Mouse (Mus musculus): ENCODE measurements around the gene Mllt6. TPM values are rescaled to one million over a fixed set of nuclear protein-coding genes. Genes with fewer than 3 reads are reported as not detected.
A peak's percentile ranks its signal among the peaks of the same experiment; 100 is the strongest.
"Not testable (repeated sequence)": the region's sequence is repeated elsewhere in the genome, so short reads cannot be mapped to it uniquely, and the experiment has no call there.

Gene Mllt6
- 10 to 100 TPM; 67.0 to 68.8 TPM for total RNA-seq (2021)

DNA sequence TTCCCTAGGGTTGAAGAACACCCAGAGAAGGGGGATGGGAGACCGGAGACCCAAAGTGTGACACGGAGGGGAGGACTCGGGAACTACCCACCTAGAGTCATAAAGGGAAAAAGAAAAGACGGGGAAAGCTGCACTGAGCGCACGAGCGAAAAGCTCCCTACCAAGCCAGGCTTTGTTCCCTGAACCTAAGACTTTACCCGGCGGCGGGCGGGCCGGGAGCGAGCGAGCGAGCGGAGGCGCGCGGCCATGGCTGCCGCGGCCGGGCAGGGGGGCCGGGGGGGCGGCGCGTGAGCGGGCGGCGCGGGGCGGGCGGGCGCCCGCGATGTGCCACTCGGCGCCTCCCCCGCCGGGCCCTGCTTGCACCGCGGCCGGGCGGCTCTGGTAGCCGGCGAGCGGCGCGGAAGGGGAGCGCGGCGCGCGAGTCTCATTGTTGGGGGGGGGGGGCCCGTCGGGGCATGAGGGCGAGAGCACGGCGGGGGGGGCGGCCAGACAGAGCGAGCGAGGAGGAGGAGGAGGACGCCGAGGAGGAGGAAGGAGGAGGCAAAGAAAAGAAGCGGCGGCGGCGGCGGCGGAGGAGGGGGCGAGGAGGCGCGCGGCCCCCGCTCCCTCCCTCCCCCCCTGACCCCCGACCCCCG lies at the start of gene Mllt6:
Gene Mllt6 (plus strand): TSS at position 522 of the 635 bp plus-strand sequence.
- intact Hi-C loops (cut with DNase I): no loop called here
- DNase-seq: peak; percentile 79 to 80

DNA sequence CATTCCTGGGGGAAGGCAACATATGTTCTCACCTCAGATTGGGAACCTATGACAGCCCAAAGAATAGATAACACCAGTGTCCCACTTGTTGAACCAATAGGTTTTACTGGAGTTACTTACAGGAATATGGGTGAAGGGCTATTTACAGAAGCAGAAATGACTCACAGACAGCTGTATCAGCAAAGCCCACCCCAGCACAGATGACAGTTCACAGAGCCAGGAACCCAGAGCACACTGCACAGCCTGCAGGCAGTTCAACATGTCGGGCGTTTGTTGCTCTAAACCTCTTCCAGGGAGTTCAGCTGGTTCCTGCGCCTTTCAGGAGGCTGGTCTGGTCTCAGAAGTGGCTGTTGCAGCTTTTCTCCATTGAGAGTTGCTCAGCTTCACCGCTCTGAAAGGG lies 47.9 kb upstream of the Mllt6 start:
- DNase-seq: no peak
- intact Hi-C loops (cut with DNase I): no loop called here

DNA sequence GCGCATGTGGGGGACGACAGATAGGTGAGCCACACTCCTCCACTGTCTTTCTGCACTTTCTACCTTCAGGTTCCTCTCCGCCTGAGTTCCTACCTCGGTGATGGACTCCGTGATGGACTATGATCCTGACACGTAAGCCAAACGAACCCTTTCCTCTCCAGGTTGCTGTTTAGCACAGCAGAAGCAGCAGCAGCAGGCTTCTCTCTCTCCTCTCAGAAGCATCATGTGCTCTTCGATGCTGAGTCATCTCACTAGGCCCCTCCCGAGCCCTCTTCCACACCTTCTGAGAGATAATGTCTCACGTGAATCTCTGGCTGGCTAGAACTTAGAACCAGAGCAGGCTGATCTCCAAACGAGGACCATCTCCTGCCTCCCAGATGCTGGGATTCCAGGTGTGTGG lies 44.8 kb upstream of the Mllt6 start:
- no peak for DNase-seq
- intact Hi-C loops (cut with DNase I): no loop called here

DNA sequence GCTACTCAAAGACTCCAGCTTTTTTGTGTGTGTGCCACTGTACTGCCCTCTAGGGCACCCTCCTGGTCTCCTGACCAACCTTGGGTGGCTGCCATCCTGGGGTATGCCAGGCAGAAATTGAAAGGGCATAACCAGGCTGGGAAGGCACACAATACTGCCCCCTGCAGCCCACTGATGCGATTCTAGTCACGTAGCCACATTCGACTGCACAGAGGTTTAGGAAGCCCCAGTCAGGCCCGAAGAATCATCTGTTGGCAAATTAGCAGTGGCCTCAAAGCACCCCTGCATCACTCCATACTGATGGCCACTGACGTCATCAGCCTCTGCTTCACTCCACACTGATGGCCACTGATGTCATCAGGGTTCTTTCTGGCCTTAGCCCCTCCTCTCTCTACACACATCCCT lies 43.8 kb upstream of the Mllt6 start:
- peak; percentile 28 to 54 for DNase-seq
- intact Hi-C loops (cut with DNase I): no loop called here

DNA sequence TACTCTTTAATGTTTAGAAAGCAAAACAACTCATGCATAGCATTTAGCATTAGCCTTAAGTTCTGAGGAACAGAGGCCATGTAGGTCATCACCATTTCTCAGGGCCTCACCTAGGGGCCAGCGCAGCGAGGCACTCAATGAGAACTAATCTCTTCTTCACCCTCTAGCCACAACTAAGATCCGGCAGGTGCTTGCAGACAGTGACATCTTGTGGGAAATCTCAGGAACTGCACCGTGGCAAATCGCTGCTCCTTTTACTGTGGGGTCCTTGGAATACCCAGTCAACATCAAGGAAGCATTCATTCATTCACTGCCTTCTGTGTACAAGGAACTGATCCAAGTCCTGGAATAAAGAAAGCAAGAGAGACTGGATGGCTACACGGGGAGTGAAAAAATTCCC lies 40.8 kb upstream of the Mllt6 start:
- peak; percentile 67 to 69 for DNase-seq

DNA sequence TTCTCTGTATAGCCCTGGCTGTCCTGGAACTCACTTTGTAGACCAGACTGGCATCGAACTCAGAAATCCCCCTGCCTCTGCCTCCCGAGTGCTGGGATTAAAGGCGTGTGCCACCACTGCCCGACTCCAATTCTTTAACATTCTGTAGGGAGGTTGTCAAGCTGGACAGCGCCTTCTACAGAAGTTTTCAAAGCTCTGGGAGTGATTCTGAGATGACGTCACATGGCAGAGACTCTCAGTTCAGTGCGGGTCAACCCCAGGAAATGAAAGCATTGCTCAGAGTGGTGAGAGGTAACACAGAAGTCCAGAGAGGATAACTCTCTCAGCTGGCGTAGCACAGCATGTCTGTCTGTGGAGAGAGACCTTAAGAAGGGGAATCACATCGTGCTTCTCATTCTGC lies 40.0 kb upstream of the Mllt6 start:
- intact Hi-C loops (cut with DNase I): no loop called here
- DNase-seq: no peak

More for the DNA sequence above, 40.8 kb upstream of the Mllt6 start:
- intact Hi-C loops (cut with DNase I): loop anchor here (1.0 kb wide), 3 partner anchors 91 to 146 kb away; no protein-coding TSS in a partner anchor

DNA sequence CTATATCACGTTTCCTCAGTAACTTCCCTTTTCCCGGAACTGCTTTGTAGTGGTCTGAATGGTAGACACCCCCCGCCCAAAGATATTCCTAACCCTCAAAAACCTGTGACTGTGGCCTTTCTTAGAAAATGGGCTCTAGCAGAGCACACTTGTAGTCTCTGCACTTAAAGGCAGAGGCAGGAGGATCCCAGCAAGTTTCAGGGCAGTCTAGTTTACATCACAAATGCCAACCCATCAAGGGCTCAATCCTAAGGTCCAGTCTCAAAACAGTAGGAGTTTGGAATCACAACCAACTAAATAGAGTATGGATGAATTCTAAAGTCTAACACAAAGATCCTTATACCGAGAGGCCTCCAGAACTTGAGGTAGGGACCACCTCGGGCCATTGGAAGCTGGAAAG lies 37.7 kb upstream of the Mllt6 start:
- intact Hi-C loops (cut with DNase I): loop anchor here (5.0 kb wide), 1 partner anchor 218 kb away; no protein-coding TSS in a partner anchor
- DNase-seq: no peak

DNA sequence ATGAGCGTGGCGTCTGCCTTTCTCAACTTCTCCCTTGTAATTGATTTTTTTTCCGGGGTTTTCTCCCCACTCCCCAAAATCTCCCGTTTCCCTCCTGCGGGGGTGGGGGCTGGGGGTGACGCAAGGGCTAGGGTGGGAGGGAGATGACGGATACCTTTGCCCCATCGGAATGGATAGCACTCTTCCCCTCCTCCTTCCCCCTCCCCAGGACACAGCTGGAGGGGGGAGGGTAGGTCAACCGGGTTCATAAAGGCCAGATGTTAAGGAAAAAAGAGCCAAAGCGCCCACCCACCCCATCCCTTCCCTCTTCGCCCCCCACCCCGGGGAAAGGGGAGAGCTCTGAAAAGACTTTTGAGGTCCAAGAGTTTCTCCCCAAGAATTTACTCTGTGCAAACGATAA lies 36.8 kb upstream of the Mllt6 start:
- DNase-seq: no peak
- intact Hi-C loops (cut with DNase I): loop anchor here (5.0 kb wide), 1 partner anchor 219 kb away; no protein-coding TSS in a partner anchor

DNA sequence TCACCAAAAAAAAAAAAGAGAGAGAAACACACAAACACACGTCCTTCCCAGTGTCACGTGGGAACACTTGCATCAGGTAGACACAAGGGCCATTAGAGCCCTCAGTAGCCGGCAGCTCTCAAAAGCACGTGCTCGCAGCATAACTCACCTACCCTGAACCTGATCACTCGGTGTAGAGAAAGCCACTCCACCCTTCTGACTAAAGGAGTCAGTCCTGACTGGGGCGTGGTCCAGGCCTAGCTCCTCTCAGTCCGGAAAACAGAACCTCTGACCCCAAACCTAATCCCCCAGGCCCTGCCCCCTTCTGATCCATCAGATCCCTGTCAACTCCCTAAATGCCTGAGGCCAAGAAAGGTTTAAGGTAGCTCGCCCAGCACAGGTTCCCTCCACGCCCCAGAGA lies 36.4 kb upstream of the Mllt6 start:
- DNase-seq: no peak
- intact Hi-C loops (cut with DNase I): loop anchor here (5.0 kb wide), 1 partner anchor 220 kb away; no protein-coding TSS in a partner anchor

DNA sequence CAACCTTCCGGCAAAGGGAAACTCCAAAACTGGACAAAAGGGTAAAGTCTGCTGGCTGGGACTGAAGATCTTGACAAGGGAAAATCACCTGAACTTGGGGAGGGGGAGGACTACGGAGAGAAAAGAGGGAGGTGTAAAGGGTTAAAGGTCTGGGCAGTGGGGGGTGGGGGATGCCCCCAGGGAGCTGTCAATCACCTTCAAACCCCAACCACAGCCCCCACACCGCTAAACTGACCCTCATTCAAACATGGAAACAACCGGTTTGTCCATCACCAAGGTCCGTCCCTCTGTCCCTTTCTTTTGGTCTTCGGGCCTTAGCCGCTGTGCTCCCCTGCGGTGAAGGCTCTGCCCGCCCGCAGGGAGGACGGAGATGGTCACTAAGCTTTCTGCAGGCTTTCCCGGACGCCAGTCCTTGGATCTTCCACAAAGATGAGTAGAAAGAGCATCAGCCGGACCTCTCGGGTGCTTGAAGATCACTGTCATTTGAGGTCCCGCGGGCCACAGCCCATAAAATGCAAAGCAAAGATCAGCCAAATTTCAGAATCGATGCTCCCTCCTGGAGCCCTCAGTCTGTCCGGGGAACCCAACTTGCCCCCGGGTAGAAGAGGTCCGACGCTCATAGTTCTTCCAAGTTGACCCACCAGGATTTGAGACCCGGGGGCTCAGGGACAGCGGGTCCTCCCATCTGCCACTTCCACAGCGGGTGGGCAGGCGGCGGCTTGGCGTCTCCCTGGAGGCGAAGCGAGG lies 35.5 kb upstream of the Mllt6 start:
- intact Hi-C loops (cut with DNase I): loop anchor here (5.0 kb wide), 1 partner anchor 220 kb away; no protein-coding TSS in a partner anchor
- DNase-seq: peak in 1 of 2 experiments; percentile 12

DNA sequence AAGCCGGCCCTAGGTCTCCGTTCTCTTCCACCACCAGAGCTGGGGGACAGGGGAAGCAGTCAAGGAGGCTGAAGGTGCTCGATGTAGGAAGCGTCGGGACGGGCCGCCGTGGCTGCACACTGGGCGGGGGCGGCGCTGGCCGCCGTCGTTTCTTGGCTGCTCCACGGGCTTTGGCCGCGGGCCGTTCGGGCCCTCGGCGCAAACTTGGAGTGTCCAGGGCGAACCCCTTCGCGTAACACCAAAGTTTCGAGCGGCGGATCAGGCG lies 35.0 kb upstream of the Mllt6 start:
- DNase-seq: no peak
- intact Hi-C loops (cut with DNase I): loop anchor here (5.0 kb wide), 1 partner anchor 221 kb away; no protein-coding TSS in a partner anchor

DNA sequence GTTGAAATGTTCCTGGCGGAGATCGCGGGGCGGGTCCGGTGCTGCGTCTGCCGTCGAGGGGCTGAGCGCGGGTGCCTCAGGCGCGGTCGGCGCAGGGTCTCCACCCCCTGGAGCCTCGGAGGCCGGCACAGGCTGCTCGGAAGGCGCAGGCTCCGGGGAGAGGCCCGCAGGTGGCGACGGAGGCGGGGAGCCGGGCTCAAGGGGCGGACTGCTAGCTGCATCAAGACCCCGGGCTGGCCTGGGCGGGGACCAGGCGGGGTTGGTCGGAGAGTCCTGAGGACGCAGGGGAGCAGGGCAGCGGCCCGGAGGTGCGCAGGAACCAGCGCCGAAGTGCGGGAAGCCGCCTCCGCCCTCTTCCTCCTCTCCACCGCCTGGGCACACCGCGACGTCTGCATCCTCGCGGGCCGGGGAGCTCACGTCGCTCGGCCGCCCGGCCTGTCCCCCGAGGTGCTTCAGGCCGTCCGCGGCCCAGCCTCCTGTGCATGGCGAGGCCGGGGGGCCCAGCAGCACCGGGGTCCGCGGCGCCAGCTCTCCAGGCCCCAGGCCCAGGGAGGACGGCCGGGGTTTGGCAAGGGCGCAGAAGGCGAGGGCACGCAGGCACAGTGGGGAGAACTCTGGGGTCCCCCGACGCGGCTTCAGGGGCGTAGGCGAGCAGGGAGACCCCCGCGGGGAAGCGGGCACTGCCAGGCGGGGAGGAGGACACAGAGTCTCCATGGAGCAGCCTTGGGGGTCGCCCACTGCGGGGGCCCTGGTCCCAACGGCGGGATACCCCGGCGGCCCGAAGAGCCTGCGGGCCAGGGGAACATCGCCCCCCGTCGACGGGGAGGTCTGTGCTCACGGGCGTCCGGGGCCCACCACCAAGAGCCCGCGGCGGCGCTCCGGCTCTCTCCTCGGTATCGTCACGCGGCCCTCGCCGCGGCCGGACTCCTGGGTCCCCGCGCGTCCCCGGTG lies 34.4 kb upstream of the Mllt6 start:
- DNase-seq: peak; percentile 13 to 36
- intact Hi-C loops (cut with DNase I): loop anchor here (5.0 kb wide), 1 partner anchor 222 kb away; no protein-coding TSS in a partner anchor

DNA sequence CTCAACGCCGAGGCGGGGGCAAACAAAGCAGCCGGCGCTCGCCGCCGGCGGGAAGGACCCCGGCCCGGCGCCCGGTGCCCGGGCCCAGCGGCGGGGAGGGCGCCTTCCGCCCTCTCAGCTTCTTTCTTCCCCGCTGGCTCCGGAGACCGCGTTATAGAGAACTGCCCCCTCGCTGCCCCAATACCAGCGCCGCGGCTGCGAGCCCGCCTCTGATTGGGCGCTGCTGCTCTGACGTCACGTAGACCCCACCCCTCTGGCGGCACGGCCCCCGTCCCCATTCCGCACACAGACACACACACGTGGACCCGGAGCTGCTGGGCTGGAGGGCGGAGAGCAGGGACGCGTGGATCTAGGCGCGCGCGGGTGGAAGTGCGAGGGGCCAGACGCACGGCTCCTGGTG lies 33.6 kb upstream of the Mllt6 start, which contains the start of gene Epop:
Gene Epop (minus strand): TSS at position 127 of the 400 bp plus-strand sequence.
- peak; percentile 84 to 85 for DNase-seq
- intact Hi-C loops (cut with DNase I): loop anchor here (5.0 kb wide), 1 partner anchor 222 kb away; no protein-coding TSS in a partner anchor

DNA sequence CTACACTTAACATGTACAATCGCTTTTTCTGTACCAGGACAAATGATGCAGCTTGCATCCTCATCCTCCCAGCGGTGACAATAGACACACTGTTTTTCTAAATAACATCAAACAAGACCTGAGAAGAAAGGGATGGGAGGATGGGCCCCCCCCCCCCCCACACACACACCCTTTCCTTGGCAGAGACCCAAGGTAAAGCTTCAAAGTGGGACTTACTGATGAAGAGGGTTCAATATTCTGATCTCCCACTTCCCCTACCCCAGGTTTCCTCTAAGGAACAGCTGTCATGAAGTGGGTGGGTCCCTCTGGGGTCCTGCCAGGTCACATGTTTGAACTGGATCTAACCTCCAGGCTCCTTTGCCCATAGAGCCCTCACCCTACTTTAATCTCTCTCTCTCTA lies 32.2 kb upstream of the Mllt6 start:
- no peak for DNase-seq
- intact Hi-C loops (cut with DNase I): no loop called here

DNA sequence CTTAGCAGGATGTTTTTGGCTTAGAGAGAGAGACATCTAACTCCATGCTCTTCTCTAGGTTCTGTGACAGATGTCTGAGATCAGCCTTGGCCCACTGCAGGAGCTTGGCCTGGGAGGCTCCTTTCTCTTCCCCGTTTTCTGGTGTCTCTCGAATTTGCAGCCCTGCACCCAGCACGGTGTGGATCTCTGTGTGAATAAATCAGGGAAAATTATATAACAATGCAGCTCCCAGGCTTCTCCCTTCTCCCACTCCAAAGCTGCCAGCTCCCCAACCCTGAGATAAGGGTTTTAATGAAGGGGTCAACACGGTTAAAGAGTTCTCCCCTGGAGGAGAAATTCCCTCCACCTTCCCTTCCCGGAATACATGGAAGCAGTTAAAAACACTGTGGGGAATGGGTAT lies 31.7 kb upstream of the Mllt6 start:
- intact Hi-C loops (cut with DNase I): no loop called here
- no peak for DNase-seq

DNA sequence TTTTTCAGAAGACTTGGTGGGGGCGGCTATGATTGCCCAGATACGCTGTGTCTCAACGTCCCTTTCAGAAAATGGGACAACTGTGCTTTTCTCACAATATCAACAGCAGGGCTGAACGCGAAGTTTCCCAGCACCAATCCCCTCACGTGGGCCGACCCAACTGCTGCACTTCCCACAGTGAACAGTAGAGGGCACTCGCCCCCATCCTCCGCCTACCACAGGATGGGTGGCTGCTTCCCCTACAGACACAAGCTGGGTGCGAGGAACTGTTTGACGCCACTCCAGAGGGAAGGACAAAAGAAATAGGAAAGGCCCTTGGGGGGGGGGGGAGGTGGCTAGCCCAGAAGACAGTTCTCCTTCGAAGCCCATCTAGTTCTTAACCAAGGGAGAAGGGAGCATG lies 31.3 kb upstream of the Mllt6 start:
- intact Hi-C loops (cut with DNase I): no loop called here

DNA sequence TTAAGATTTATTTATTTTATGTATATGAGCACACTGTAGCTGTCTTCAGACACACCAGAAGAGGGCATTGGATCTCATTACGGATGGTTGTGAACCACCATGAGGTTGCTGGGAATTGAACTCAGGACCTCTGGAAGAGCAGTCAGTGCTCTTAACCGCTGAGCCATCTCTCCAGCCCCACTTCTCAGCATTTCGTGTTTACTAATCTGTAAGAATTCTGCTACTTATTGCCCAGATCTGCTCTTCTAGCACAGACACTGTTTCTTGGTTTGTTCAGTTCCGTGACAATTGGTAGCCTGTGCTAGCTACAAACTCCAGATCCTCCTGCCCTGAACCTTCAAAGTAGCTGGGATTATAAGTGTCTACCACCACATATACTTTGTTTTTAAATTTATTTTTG lies 30.8 kb upstream of the Mllt6 start:
- DNase-seq; intact Hi-C loops (cut with DNase I): not testable (repeated sequence)

More for the DNA sequence above, 31.3 kb upstream of the Mllt6 start:
- DNase-seq: peak; percentile 81 to 86

DNA sequence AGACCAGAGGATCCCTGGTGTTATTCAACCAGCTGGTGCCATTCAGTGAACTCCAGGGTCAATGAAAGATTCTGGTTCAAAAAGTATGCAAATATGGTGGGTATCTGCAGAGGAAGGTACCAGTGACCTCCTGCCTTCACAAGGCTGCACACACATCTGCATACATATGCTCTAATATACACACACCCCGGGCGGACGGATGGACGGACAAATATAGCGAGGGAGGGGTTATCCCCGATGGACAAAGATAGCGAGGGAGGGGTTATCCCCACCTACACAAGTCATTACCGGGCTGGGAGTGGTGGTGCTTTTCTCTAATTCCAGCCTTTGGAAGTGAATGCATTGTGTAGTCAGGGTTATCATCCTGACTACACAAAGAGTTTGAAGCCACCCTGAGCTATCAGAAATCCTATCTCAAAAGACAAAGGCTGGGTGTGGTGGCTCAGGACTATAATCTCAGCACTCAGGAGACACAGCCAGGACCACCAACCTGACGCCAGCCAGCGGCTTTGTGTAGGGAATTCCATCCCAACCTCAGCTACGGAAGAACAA lies 27.7 kb upstream of the Mllt6 start:
- DNase-seq: no peak
- intact Hi-C loops (cut with DNase I): no loop called here

DNA sequence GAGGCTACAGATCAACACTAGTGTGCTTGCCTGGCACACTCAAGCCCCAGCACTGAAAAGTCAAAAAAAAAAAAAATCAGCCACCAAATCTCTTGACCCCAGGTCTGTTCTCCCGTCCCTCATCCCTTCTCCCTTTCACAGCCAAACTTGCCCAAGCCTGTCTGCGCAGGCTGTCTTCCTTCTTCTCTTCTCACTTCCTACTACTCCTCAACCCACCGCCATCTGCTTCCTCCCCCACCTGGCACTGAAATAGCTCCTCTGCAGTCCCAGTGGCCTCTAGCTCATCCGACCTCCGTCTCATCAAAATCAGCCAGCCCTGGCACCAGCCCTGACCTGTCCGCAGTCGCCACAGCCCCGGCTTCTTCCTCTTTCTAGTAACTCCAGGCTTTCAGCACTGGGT lies 21.5 kb upstream of the Mllt6 start:
- intact Hi-C loops (cut with DNase I): no loop called here
- no peak for DNase-seq

DNA sequence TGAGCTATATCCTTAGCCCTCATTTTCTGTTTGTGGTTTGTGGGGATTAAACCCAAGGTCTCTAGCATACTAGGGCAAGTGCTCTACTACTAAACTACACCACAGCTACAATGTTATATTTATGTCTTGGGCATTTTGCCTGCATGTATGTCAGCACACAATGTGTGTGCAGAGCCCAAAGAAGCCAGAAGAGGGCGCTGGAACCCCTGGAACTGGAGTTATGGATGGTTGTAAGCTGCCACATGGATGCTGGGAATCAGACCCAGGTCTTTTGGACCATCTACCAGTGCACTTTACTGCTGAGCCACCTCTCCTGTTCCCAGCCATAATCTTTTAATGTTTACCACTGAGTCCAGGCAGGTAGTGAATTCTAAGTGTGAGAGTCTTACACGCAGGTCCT lies 20.5 kb upstream of the Mllt6 start:
- intact Hi-C loops (cut with DNase I): no loop called here

More for the DNA sequence above, 20.5 kb upstream of the Mllt6 start:
- no peak for DNase-seq
